Mouse (Mus musculus): ENCODE data around the gene Cttnbp2. TPM values are rescaled to one million over a fixed set of nuclear protein-coding genes. Genes with fewer than 3 reads are reported as not detected.

Cttnbp2 gene
- total RNA-seq, 2 experiments from 2014 or later, result 164 to 179 TPM

DNA sequence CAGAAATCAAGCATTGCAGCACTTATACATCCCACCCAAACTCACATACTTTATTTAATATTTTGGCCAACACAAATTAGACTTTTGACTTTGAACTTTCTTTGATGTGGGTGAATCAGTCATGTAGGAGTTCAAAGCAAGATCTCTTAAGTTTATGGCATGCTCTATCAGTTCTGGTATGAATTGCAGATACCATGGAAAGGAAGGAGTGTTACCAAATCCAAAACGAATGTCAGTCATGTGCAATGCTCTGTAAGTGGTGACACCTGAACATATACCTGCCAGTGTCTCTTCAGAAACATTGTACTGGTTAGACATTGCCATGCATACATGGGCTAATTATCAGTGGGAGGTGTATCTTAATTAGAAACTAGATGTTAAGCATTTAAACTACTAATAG is 154.5 kb downstream of the Cttnbp2 start:
- Histone ChIP-seq H3K4me3 (no peak overlapping the region), H3K27ac (no peak overlapping the region)
- no peak for TF ChIP-seq CTCF (IDR thresholded peaks at IDR 0.05)
- no peak for DNase-seq (ENCODE audit: extremely low spot score in 1 of 2, low spot score in 2 of 2)
- intact Hi-C loops (cut with DNase I), result loop anchor here (10.0 kb wide), 1 partner anchor 1335 kb away; no protein-coding TSS in a partner anchor

- DNase-seq (ENCODE audit: extremely low spot score in 1 of 2, low spot score in 2 of 2), result no peak
- Histone ChIP-seq H3K27ac (no peak overlapping the region), H3K4me3 (no peak overlapping the region)
- no peak for TF ChIP-seq CTCF (IDR thresholded peaks at IDR 0.05)
- intact Hi-C loops (cut with DNase I), result no loop called here
Observed at GRCm38 (mm10) chr6:18349153-18349858, 165.3 kb downstream of the Cttnbp2 start.

DNA sequence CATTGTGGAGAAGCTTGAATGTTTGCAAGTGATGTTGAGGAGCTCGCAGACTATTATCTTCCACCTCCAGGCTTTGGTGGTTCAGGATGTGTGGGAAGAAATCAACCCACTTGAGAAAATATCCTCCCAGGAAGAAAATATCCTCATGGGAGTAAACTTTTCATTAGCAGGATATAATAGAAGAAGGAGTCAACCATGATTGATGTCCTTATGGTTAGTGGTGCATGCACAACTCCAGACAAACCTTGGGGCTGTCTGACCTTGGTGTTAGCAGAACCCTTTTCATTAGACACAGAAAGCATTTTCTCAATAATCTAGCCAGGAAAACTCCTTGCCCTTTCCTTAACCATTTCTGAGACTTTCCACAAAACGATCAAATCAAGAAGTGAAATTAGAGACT is 170.4 kb downstream of the Cttnbp2 start:
- intact Hi-C loops (cut with DNase I), result no loop called here
- TF ChIP-seq CTCF (IDR thresholded peaks at IDR 0.05), result no peak
- H3K4me3 ChIP-seq, result no peak overlapping the region
- no peak overlapping the region for H3K27ac ChIP-seq
- DNase-seq (ENCODE audit: extremely low spot score in 1 of 2, low spot score in 2 of 2), result no peak

DNA sequence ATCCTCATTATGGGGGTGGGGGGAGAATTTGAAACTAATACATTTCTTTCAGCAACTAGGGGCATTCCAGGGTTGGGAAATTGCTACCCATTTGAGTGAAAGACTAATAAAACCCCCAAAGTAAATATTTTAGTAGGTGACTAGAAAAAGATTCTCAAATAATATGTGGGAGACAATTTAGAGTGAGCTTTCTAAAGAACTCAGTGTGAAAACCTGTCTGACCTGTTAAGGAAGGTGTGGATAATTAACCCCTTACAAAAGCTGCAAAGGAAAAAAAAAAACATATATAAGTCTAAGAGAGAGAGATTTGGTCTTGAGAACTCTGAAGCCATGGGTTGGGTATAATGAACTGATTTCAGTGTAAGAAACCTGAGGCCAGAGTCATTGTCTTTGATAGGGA is 176.3 kb downstream of the Cttnbp2 start:
- Histone ChIP-seq H3K4me3 (no peak overlapping the region), H3K27ac (no peak overlapping the region)
- DNase-seq (ENCODE audit: extremely low spot score in 1 of 2, low spot score in 2 of 2), result no peak
- intact Hi-C loops (cut with DNase I), result no loop called here
- TF ChIP-seq CTCF (IDR thresholded peaks at IDR 0.05), result no peak

DNA sequence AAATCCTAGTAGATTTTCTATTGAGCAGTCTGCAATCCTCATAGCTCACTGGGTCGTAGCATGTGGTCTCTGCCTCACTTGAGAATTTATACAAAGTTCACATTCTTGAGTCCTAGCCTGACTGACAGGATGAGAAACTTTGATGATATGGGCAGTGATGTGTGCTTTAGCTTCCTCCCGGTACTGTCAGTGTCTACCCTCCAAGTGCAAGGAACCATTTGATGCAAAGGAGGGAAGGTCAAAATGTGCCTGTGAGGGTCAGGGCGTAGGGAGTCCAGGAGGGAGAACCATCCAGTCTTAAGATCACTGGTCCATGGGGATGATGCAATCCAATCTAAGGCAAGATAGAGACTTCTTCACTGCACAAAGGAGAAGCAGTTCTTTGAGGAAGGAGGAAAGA is 179.2 kb downstream of the Cttnbp2 start:
- H3K27ac ChIP-seq, result no peak overlapping the region

DNA sequence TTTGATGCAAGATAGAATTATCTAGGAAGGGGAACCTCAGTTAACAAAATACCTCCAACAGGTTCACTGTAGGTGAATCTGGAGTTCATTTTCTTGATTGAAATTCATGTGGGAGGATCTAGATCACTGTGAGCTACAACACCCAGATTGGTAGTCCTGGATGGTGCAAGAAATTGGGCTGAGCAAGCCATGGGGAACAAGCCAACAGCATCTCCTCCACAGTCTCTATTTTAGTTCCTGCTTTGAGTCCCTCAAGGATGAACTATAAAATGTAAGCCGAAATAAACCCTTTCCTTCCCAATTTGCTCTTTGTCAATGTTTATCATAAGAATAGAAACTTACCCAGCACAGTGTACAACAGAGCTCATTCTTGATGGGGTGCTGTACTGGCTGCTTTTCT is 191.7 kb downstream of the Cttnbp2 start:
- no peak for TF ChIP-seq CTCF (IDR thresholded peaks at IDR 0.05)
- no peak overlapping the region for H3K4me3 ChIP-seq
- H3K27ac ChIP-seq, result no peak overlapping the region
- no peak for DNase-seq (ENCODE audit: extremely low spot score in 1 of 2, low spot score in 2 of 2)
- intact Hi-C loops (cut with DNase I), result no loop called here

More for the DNA sequence above, 179.2 kb downstream of the Cttnbp2 start:
- DNase-seq (ENCODE audit: extremely low spot score in 1 of 2, low spot score in 2 of 2), result no peak
- no peak for TF ChIP-seq CTCF (IDR thresholded peaks at IDR 0.05)
- no peak overlapping the region for H3K4me3 ChIP-seq
- intact Hi-C loops (cut with DNase I), result no loop called here

Small RNAs within 50 kb of the gene (microRNA-seq; reads per million reads assigned to microRNA genes)
- 0 reads per million in 2 experiments for gene Gm26233

All from left cerebral cortex, adult 2 months (tissue).